ENCODE assay signal across 9 mouse cellular contexts in genomic region chr1:19210215-19211032, GRCm38 (mm10). TPM values are rescaled to one million over a fixed set of nuclear protein-coding genes. Genes with fewer than 3 reads are reported as not detected.
DNase-seq lines count a peak whose midpoint lies in the region; ATAC-seq and TF ChIP-seq lines count a peak whose summit lies in the region.
"Had no signal": no experiment of that assay in that cellular context is flagged by ENCODE, and none has a peak within 500 bp of the region (broad histone marks: within the 10 kb centered on the region; RNA-seq: fewer than 3 reads in every experiment).

No protein-coding gene starts in this region.

- 0 out of 2 replicates have a peak, but pooled peaks cover 4% of the 10 kb centered on the region for H3K4me1 ChIP-seq in heart, embryonic 12.5 days (replicated peaks)
- H3K4me1 ChIP-seq in hindbrain, postnatal 0 days (ENCODE audit: insufficient read depth, low read length) = no peaks in the 10 kb centered on the region
- no peaks in the 10 kb centered on the region for H3K4me1 ChIP-seq in midbrain, embryonic 16.5 days (ENCODE audit: control insufficient read depth, insufficient read depth, low read length)
- H3K4me1 ChIP-seq in thymus, adult 2 months (replicated peaks; ENCODE audit: control insufficient read depth, insufficient read depth, low read length) = no peaks in the 10 kb centered on the region

- H3K27me3 ChIP-seq in heart, embryonic 12.5 days (replicated peaks) = peaks cover 68% of the 10 kb centered on the region
- H3K27me3 ChIP-seq in hindbrain, postnatal 0 days (ENCODE audit: insufficient read depth, low read length) = peaks cover 69% of the 10 kb centered on the region
- peaks cover 32% of the 10 kb centered on the region for H3K27me3 ChIP-seq in midbrain, embryonic 16.5 days (ENCODE audit: control insufficient read depth, insufficient read depth, low read depth, low read length)
- H3K27me3 ChIP-seq in thymus, adult 2 months (ENCODE audit: control insufficient read depth, insufficient read depth, low read length) = peaks cover 11% of the 10 kb centered on the region

- no peak overlapping the region for H3K27ac ChIP-seq in heart, embryonic 12.5 days (ENCODE audit: poor library complexity, severe bottlenecking)
- H3K27ac ChIP-seq in hindbrain, postnatal 0 days = peak overlapping the region; percentile 42; the same call in 1 of the 2 replicates
- peak overlapping the region; percentile 86 for H3K27ac ChIP-seq in midbrain, embryonic 16.5 days (ENCODE audit: low read length)
- no peak overlapping the region for H3K27ac ChIP-seq in thymus, adult 2 months (ENCODE audit: control insufficient read depth, insufficient read depth, low read length)

- intact Hi-C loops in heart, postnatal 36 days (cut with DNase I) = no loop called here

- H3K36me3 ChIP-seq in heart, embryonic 12.5 days = no peaks in the 10 kb centered on the region
- no peaks in the 10 kb centered on the region for H3K36me3 ChIP-seq in hindbrain, postnatal 0 days (ENCODE audit: insufficient read depth, low read length)
- H3K36me3 ChIP-seq in midbrain, embryonic 16.5 days (ENCODE audit: control insufficient read depth, insufficient read depth, low read length) = no peaks in the 10 kb centered on the region
- H3K36me3 ChIP-seq in thymus, adult 2 months (ENCODE audit: control insufficient read depth, insufficient read depth, low read length) = no peaks in the 10 kb centered on the region

- no peak for TF ChIP-seq CTCF in hindbrain, postnatal 0 days (IDR thresholded peaks at IDR 0.05; ENCODE audit: low read depth)
- no peak for TF ChIP-seq CTCF in thymus, adult 2 months (IDR thresholded peaks at IDR 0.05; ENCODE audit: borderline replicate concordance, control insufficient read depth, extremely low read depth, insufficient read depth, low read length, poor library complexity)

- DNase-seq in heart, postnatal 36 days = no peak
- no peak for DNase-seq in hindbrain, postnatal 0 days (ENCODE audit: low spot score)
- DNase-seq in thymus, adult 2 months = no peak
- DNase-seq in spleen, adult 18-20 months = no peak

- no peaks in the 10 kb centered on the region for H3K9me3 ChIP-seq in heart, embryonic 12.5 days (replicated peaks)
- H3K9me3 ChIP-seq in hindbrain, postnatal 0 days (ENCODE audit: low read length) = no peaks in the 10 kb centered on the region
- H3K9me3 ChIP-seq in midbrain, embryonic 16.5 days (replicated peaks; ENCODE audit: control insufficient read depth, low read length, poor library complexity, severe bottlenecking) = no peaks in the 10 kb centered on the region

- no peak for ATAC-seq in heart, embryonic 12.5 days (ENCODE audit: insufficient number of reproducible peaks, low FRiP score)
- peak; percentile 72 for ATAC-seq in common myeloid progenitor, adult 5-6 weeks (replicated peaks; ENCODE audit: low read depth, poor library complexity, severe bottlenecking)
- ATAC-seq in hindbrain, postnatal 0 days = 0 out of 2 replicates have a peak, but pooled peaks have one; percentile 28
- ATAC-seq in midbrain, embryonic 16.5 days = no peak
- ATAC-seq in activated CD4-positive, CD25-positive, alpha-beta regulatory T cell, adult 4 months = no peak

- H3K4me3 ChIP-seq in heart, embryonic 12.5 days = peak overlapping the region; percentile 38
- H3K4me3 ChIP-seq in hindbrain, postnatal 0 days (ENCODE audit: low read length) = peak overlapping the region; percentile 26
- peak overlapping the region; percentile 37 for H3K4me3 ChIP-seq in midbrain, embryonic 16.5 days (ENCODE audit: low read depth, low read length)
- H3K4me3 ChIP-seq in thymus, adult 2 months (ENCODE audit: control insufficient read depth, insufficient read depth, low read length) = no peak overlapping the region

- peak overlapping the region; percentile 63 for H3K4me2 ChIP-seq in heart, embryonic 12.5 days
- peak overlapping the region; percentile 11; the same call in 1 of the 2 replicates for H3K4me2 ChIP-seq in hindbrain, postnatal 0 days (ENCODE audit: low read depth, low read length)
- H3K4me2 ChIP-seq in midbrain, embryonic 16.5 days (ENCODE audit: low read length) = 0 out of 2 replicates have a peak overlapping the region, but pooled peaks have one; percentile 15

- WGBS in heart, embryonic 12.5 days = under 1% methylated on average over 28 of the region's 30 CpGs
- under 1% methylated on average over 30 of the region's 30 CpGs for WGBS in hindbrain, postnatal 0 days
- 0% methylated on average over 30 of the region's 30 CpGs for WGBS in midbrain, embryonic 16.5 days
- 4% methylated on average over 29 of the region's 30 CpGs for WGBS in thymus, adult 2 months

- H3K9ac ChIP-seq in heart, embryonic 12.5 days = no peak overlapping the region
- H3K9ac ChIP-seq in hindbrain, postnatal 0 days (replicated peaks; ENCODE audit: low read length) = peak overlapping the region; percentile 22
- H3K9ac ChIP-seq in midbrain, embryonic 16.5 days (ENCODE audit: low read depth, low read length) = peak overlapping the region; percentile 62

- TF ChIP-seq POLR2A in thymus, adult 2 months (IDR thresholded peaks at IDR 0.05; ENCODE audit: control insufficient read depth, extremely low read depth, insufficient read depth, low read length, poor library complexity) = no peak

RNA-seq across cellular contexts. Expression of gene Tfap2b, which starts 1.7 kb away (rescaled TPM):
- polyA plus RNA-seq in heart, embryonic 12.5 days (2016; fragmentation: Nextera tagmentation; extraction: Ambion mirVana) = 0.23 and 0.31 TPM in 2 replicates
- total RNA-seq in heart, postnatal 36 days (2021) = not detected
- total RNA-seq in common myeloid progenitor, adult 5-6 weeks (2017) = not detected in 2 replicates
- 35.3 and 36.5 TPM in 2 replicates for total RNA-seq in hindbrain, postnatal 0 days (2014; rRNA removed)
- polyA plus RNA-seq in hindbrain, postnatal 0 days (2015; fragmentation: Nextera tagmentation; extraction: Ambion mirVana) = 48.7 and 50.4 TPM in 2 replicates
- 141 and 223 TPM in 2 replicates for polyA plus RNA-seq in midbrain, embryonic 16.5 days (2015; fragmentation: Nextera tagmentation; extraction: Ambion mirVana)
- not detected for polyA plus RNA-seq in activated CD4-positive, CD25-positive, alpha-beta regulatory T cell, adult 4 months (2017; shearing (Covaris generic))
- 5.9 and 7.0 TPM in 2 replicates for polyA plus RNA-seq in thymus, adult 2 months (2012; rRNA removed)
- polyA plus RNA-seq: spleen, adult 2 months had no signal

Comparison
In these comparisons a context has a peak if more than half of its experiments do, and no peak if none do; other contexts are left out.
1. ATAC-seq: peak in common myeloid progenitor, adult 5-6 weeks (single experiment) and hindbrain, postnatal 0 days (single experiment); none in heart, embryonic 12.5 days (single experiment), midbrain, embryonic 16.5 days (single experiment) and activated CD4-positive, CD25-positive, alpha-beta regulatory T cell, adult 4 months (single experiment).
2. H3K27ac ChIP-seq: peak in hindbrain, postnatal 0 days (single experiment) and midbrain, embryonic 16.5 days (single experiment); none in heart, embryonic 12.5 days (single experiment) and thymus, adult 2 months (single experiment).
3. H3K4me2 ChIP-seq: peak in every context shown above with its lines; median percentile 63 in heart, embryonic 12.5 days; 15 in midbrain, embryonic 16.5 days; 11 in hindbrain, postnatal 0 days.